Mouse (Mus musculus): ENCODE results near the gene Rhof. TPM values are rescaled to one million over a fixed set of nuclear protein-coding genes. Genes with fewer than 3 reads are reported as not detected.

Gene Rhof
- polyA plus RNA-seq (2012; rRNA removed) = 1.6 and 1.8 TPM in 2 replicates

- peak; percentile 76 for DNase-seq (ENCODE audit: low spot score)
Observed at GRCm38 (mm10) chr5:123132308-123133071, at the start of gene Rhof. Gene Rhof (minus strand): TSS chr5:123132692.

GRCm38 (mm10) chr5:123181536-123181935 is 49.0 kb upstream of the Rhof start:
- no peak for DNase-seq (ENCODE audit: low spot score)

GRCm38 (mm10) chr5:123180390-123180789 is 47.9 kb upstream of the Rhof start:
- no peak for DNase-seq (ENCODE audit: low spot score)

GRCm38 (mm10) chr5:123178792-123179191 is 46.3 kb upstream of the Rhof start:
- no peak for DNase-seq (ENCODE audit: low spot score)

GRCm38 (mm10) chr5:123171646-123172350 is 39.3 kb upstream of the Rhof start:
- peak; percentile 78 for DNase-seq (ENCODE audit: low spot score)

- no peak for DNase-seq (ENCODE audit: low spot score)
Observed at GRCm38 (mm10) chr5:123170365-123170764, 37.9 kb upstream of the Rhof start.

- DNase-seq (ENCODE audit: low spot score) = no peak
Observed at GRCm38 (mm10) chr5:123169284-123169683, 36.8 kb upstream of the Rhof start, which contains the start of gene Psmd9. Gene Psmd9 (plus strand): TSS chr5:123169413.

GRCm38 (mm10) chr5:123167591-123167990 is 35.1 kb upstream of the Rhof start:
- DNase-seq (ENCODE audit: low spot score) = no peak

- DNase-seq (ENCODE audit: low spot score) = no peak
Observed at GRCm38 (mm10) chr5:123166437-123166836, 33.9 kb upstream of the Rhof start.

GRCm38 (mm10) chr5:123162942-123163341 is 30.4 kb upstream of the Rhof start:
- no peak for DNase-seq (ENCODE audit: low spot score)

- DNase-seq (ENCODE audit: low spot score) = no peak
Observed at GRCm38 (mm10) chr5:123160341-123160740, 27.8 kb upstream of the Rhof start.

GRCm38 (mm10) chr5:123159866-123160265 is 27.4 kb upstream of the Rhof start:
- no peak for DNase-seq (ENCODE audit: low spot score)

- DNase-seq (ENCODE audit: low spot score) = no peak
Observed at GRCm38 (mm10) chr5:123159446-123159845, 27.0 kb upstream of the Rhof start.

- no peak for DNase-seq (ENCODE audit: low spot score)
Observed at GRCm38 (mm10) chr5:123157972-123158371, 25.5 kb upstream of the Rhof start.

GRCm38 (mm10) chr5:123156763-123157162 is 24.3 kb upstream of the Rhof start:
- no peak for DNase-seq (ENCODE audit: low spot score)

- DNase-seq (ENCODE audit: low spot score) = no peak
Observed at GRCm38 (mm10) chr5:123155425-123155824, 22.9 kb upstream of the Rhof start.

GRCm38 (mm10) chr5:123152901-123153300 is 20.4 kb upstream of the Rhof start:
- no peak for DNase-seq (ENCODE audit: low spot score)

- DNase-seq (ENCODE audit: low spot score) = no peak
Observed at GRCm38 (mm10) chr5:123151707-123152362, 19.3 kb upstream of the Rhof start.

- DNase-seq (ENCODE audit: low spot score) = no peak
Observed at GRCm38 (mm10) chr5:123151077-123151476, 18.6 kb upstream of the Rhof start.

- DNase-seq (ENCODE audit: low spot score) = peak; percentile 21
Observed at GRCm38 (mm10) chr5:123150641-123151040, 18.1 kb upstream of the Rhof start.

GRCm38 (mm10) chr5:123149451-123150400 is 17.2 kb upstream of the Rhof start:
- DNase-seq (ENCODE audit: low spot score) = peak; percentile 87

All from urinary bladder, adult 2 months (tissue).